Comparison of ENCODE assay signal across 8 mouse cellular contexts in the genomic region with DNA sequence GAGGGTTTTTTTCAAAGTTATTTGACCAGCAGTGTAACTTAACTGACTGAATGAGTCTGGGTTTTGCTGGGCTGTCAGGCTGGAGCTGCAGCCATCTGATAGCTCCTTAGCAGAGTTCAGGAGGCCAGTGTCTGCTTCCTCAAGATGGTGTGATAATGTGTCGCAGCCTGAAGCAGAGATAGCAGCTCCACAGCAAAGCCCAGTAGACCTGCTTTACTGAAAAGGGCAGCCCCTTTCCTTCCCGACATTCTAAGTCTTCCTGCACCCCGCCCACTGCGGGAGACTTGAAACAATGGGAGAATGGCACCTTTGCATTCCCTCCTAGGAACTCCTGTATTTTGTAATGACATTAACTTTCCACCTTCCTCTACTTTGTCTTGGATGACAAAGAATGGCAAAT. TPM values are rescaled to one million over a fixed set of nuclear protein-coding genes. Genes with fewer than 3 reads are reported as not detected.
DNase-seq lines count a peak whose midpoint lies in the region; ATAC-seq lines count a peak whose summit lies in the region.

No protein-coding gene starts in this region.

- DNase-seq in gastrocnemius, postnatal 14 days = peak; percentile 9
- DNase-seq in gastrocnemius, adult 18-20 months (ENCODE audit: low spot score) = no peak
- peak; percentile 54 to 82 for DNase-seq in heart, adult 9 months (ENCODE audit: low spot score in 2 of 2)
- DNase-seq in kidney, postnatal 14 days = peak; percentile 74
- DNase-seq in right cerebral cortex, adult 2 months (ENCODE audit: low spot score in 2 of 2) = no peak
- no peak for DNase-seq in frontal cortex, postnatal 36 days (ENCODE audit: low spot score in 2 of 2)
- DNase-seq in neural tube, embryonic 10.5 days (ENCODE audit: extremely low spot score, low spot score) = no peak

- ATAC-seq in megakaryocyte progenitor cell, adult 5-6 weeks (replicated peaks; ENCODE audit: poor library complexity) = peak; percentile 62

- intact Hi-C loops in gastrocnemius, postnatal 14 days (cut with DNase I; ENCODE audit: low total_unique reads) = no loop called here

RNA-seq across cellular contexts. Expression of gene Entpd1, which starts 24.9 kb away (rescaled TPM):
- 10 to 100 TPM; 20.2 to 25.9 TPM for total RNA-seq in gastrocnemius, postnatal 14 days (2021)
- 10 to 100 TPM in 1 of 2 experiments, 1 to 10 TPM in 1; 7.2 to 12.1 TPM for total RNA-seq in gastrocnemius, adult 18-20 months (2021)
- total RNA-seq in megakaryocyte progenitor cell, adult 5-6 weeks (2015) = 6.4 and 7.9 TPM in 2 replicates
- total RNA-seq in megakaryocyte progenitor cell, adult 5-6 weeks (2017) = 7.5 and 19.3 TPM in 2 replicates

RNA-seq across cellular contexts. Expression of gene Tctn3, which starts 25.1 kb away (rescaled TPM):
- total RNA-seq in gastrocnemius, postnatal 14 days (2021) = 1 to 10 TPM; 1.9 to 2.6 TPM
- total RNA-seq in gastrocnemius, adult 18-20 months (2021) = 1 to 10 TPM; 1.8 to 1.9 TPM
- 4.7 and 7.5 TPM in 2 replicates for total RNA-seq in megakaryocyte progenitor cell, adult 5-6 weeks (2015)
- total RNA-seq in megakaryocyte progenitor cell, adult 5-6 weeks (2017) = 5.3 and 6.6 TPM in 2 replicates

RNA-seq across cellular contexts. Expression of gene Aldh18a1, which starts 48.8 kb away (rescaled TPM):
- 10 to 100 TPM in 1 of 2 experiments, 1 to 10 TPM in 1; 7.9 to 12.0 TPM for total RNA-seq in gastrocnemius, postnatal 14 days (2021)
- total RNA-seq in gastrocnemius, adult 18-20 months (2021) = 1 to 10 TPM; 1.2 to 2.9 TPM
- 35.5 and 39.4 TPM in 2 replicates for total RNA-seq in megakaryocyte progenitor cell, adult 5-6 weeks (2015)
- total RNA-seq in megakaryocyte progenitor cell, adult 5-6 weeks (2017) = 34.3 and 44.5 TPM in 2 replicates

Comparison
In these comparisons a context has a peak if more than half of its experiments do, and no peak if none do; other contexts are left out.
1. DNase-seq: peak in gastrocnemius, postnatal 14 days (single experiment), heart, adult 9 months (2 of 2) and kidney, postnatal 14 days (single experiment); none in gastrocnemius, adult 18-20 months (single experiment), right cerebral cortex, adult 2 months (0 of 2), frontal cortex, postnatal 36 days (0 of 2) and neural tube, embryonic 10.5 days (single experiment).